Mouse (Mus musculus) heart, postnatal 0 days (tissue): ENCODE data around the gene Hsph1. TPM values are rescaled to one million over a fixed set of nuclear protein-coding genes. Genes with fewer than 3 reads are reported as not detected.

Experiments used
- ATAC-seq: fragments of 200-750 bp; cut with Nextera tagmentation; 2 replicates; pipeline ENCODE4 v1.8.0; 2017; ENCODE audit warnings: low read depth, moderate number of reproducible peaks, moderate library complexity; ENCODE audit not compliant: insufficient read depth
- DNase-seq: peaks from one replicate; pipeline ENCODE4 v3.0.0-alpha.2; 2016; ENCODE audit warnings: low spot score
- H3K27ac ChIP-seq: fragments of 300-500 bp; sonication (generic); 2 replicates; pipeline ENCODE4 v1.5.1; 2014; ENCODE audit warnings: low read depth, mild to moderate bottlenecking
- H3K27me3 ChIP-seq: fragments of 300-500 bp; sonication (generic); 2 replicates; pipeline ENCODE4 v1.6.1; 2014; ENCODE audit warnings: low read length, mixed read lengths; ENCODE audit not compliant: control insufficient read depth, insufficient read depth
- H3K36me3 ChIP-seq: fragments of 300-500 bp; sonication (generic); replicated peaks from 2 replicates; pipeline ENCODE4 v1.6.1; 2014; ENCODE audit warnings: low read length, mixed read lengths; ENCODE audit not compliant: control insufficient read depth, insufficient read depth
- H3K4me1 ChIP-seq: fragments of 300-500 bp; sonication (generic); 2 replicates; pipeline ENCODE4 v1.6.1; 2014; ENCODE audit warnings: antibody characterized with exemption; ENCODE audit not compliant: control insufficient read depth, insufficient read depth
- H3K4me2 ChIP-seq: fragments of 300-500 bp; sonication (generic); 2 replicates; pipeline ENCODE4 v1.6.1; 2014; ENCODE audit warnings: low read depth, mild to moderate bottlenecking, low read length, moderate library complexity
- H3K4me3 ChIP-seq: fragments of 300-500 bp; sonication (generic); 2 replicates; pipeline ENCODE4 v1.5.1; 2014; ENCODE audit warnings: low read depth, low read length
- H3K9ac ChIP-seq: fragments of 300-500 bp; sonication (generic); replicated peaks from 2 replicates; pipeline ENCODE4 v1.6.1; 2014; ENCODE audit warnings: low read depth, low read length, mixed read lengths
- H3K9me3 ChIP-seq: fragments of 300-500 bp; sonication (generic); replicated peaks from 2 replicates; pipeline ENCODE4 v1.6.1; 2016; ENCODE audit warnings: low read length; ENCODE audit not compliant: control insufficient read depth
- CTCF ChIP-seq: IDR thresholded peaks from 2 replicates; pipeline ENCODE4 v1.5.1; 2016; ENCODE audit warnings: antibody characterized with exemption, control low read depth, low read depth
- EP300 ChIP-seq: IDR thresholded peaks from 2 replicates; pipeline ENCODE4 v1.6.1; 2016; ENCODE audit warnings: antibody characterized with exemption, low read depth
- WGBS: fragments of 180-500 bp; shearing (Covaris S2); extraction: QIAGEN DNeasy Blood & Tissue Kit; methylation state at CpG from one replicate; pipeline ENCODE4 v1.1.7; 2014; 5-methylcytosine and 5-hydroxymethylcytosine counted together
- polyA plus RNA-seq: library from polyadenylated mRNA; unstranded; fragments of >200 nt; fragmentation: Nextera tagmentation; extraction: Ambion mirVana; gene quantifications from 2 replicates; pipeline ENCODE4 v1.2.1, GENCODE M21; 2015
- total RNA-seq: library from RNA; depleted of rRNA; stranded (reverse); fragments of >200 nt; gene quantifications from 2 replicates; pipeline ENCODE4 v1.2.3, GENCODE M21; 2014; ENCODE audit warnings: low replicate concordance

Hsph1 gene
- total and polyA plus RNA-seq, 2 experiments from 2014 or later = 4.7 to 9.7 TPM

DNA sequence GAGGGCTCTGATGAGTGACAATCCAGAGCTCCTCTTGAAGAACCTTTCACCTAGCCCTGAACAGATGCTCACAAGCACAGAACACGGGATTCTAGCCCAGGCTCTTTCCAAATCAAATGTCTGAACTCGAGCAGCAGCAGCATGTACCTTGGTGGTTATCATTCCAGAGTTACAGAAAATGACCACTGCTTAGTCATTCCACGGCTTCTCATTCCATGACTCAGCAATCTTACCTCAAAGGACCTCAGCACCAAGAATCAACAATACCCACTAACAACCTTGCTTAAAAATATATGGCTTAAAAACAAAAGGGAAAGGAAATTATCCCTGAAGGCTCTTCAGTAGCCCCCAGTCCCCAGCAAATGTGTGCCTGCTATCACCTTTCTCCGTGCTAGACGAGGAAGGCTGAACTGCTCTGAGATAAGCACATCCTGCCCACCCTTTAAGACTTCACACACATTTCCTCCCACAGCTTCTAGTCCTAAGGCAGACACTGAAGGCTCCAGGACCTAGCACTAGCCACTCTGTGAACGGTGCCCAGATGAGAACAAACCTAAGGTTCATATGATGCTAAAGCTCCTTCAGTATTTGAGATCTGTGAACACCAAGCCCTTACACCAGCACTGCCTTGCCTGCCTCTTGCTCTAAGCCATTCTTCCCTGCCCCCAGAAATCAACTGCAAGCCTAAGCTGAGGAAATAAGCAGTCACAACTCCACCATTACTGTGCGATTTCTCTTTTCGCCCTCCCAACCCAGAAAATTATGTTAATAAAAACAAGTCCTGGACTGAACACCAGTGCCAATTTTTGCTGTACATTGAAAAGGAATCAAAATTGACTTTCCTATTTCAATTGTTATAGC is 12.1 kb downstream of the Hsph1 start:
- TF ChIP-seq CTCF = no peak
- no peak for TF ChIP-seq EP300
- Histone ChIP-seq H3K4me1 (no peaks in the 10 kb centered on the region), H3K36me3 (peaks cover 64% of the 10 kb centered on the region), H3K9me3 (no peaks in the 10 kb centered on the region), H3K27me3 (no peaks in the 10 kb centered on the region), H3K9ac (no peak overlapping the region), H3K27ac (no peak overlapping the region), H3K4me3 (no peak overlapping the region), H3K4me2 (no peak overlapping the region)
- DNase-seq (peak; percentile 10), ATAC-seq (no peak)
- 53% methylated on average over 8 of the region's 8 CpGs for WGBS

DNA sequence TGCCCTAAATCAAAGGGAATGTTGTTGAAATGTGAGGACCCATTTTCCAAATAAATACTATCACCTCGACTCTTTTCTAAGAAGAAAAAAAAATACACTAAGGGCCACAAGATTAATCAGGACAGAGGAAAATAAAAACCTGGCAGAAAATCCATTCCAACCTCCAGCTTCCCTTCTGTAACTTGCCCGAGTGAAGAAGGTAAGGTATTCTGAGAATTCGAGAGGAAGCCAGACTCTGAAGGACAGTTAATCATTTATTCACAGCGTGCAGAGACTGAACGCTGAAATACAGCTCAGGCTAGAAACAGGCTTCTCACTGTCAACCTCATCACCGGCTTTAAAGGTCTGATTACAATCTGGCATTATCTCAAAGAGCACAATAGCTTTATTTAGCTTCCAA is 13.5 kb downstream of the Hsph1 start:
- no peaks in the 10 kb centered on the region for H3K9me3 ChIP-seq
- H3K36me3 ChIP-seq = peaks cover 66% of the 10 kb centered on the region
- no peaks in the 10 kb centered on the region for H3K4me1 ChIP-seq
- no peak overlapping the region for H3K27ac ChIP-seq
- no peaks in the 10 kb centered on the region for H3K27me3 ChIP-seq
- ATAC-seq = no peak
- TF ChIP-seq CTCF = no peak
- no peak overlapping the region for H3K4me3 ChIP-seq
- DNase-seq = no peak
- WGBS = 53% methylated on average over 6 of the region's 6 CpGs
- no peak overlapping the region for H3K4me2 ChIP-seq
- H3K9ac ChIP-seq = no peak overlapping the region

DNA sequence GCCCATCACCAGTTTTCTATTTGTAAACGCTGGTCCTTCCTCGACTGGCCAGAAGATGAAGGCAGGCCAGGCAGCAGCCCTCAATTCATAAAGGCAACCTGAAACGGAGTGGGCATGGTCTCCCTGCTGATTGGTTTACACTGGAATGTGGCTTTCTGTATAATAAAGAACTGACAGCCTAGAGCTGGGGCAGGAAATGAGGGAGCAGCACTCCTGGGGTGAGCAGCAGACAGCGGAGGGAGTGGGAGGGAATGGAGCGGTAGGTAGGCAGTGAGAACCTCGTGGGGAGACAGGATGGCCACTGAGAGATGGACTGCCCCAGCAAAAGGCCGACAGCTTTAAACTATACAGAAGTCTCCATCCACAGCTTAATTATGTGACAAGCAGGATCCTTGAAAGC is 14.0 kb downstream of the Hsph1 start:
- Histone ChIP-seq H3K4me1 (no peaks in the 10 kb centered on the region), H3K4me2 (no peak overlapping the region), H3K36me3 (peaks cover 66% of the 10 kb centered on the region), H3K9ac (no peak overlapping the region), H3K9me3 (no peaks in the 10 kb centered on the region), H3K27me3 (no peaks in the 10 kb centered on the region), H3K27ac (no peak overlapping the region), H3K4me3 (no peak overlapping the region)
- no peak for ATAC-seq
- no peak for TF ChIP-seq CTCF
- no peak for TF ChIP-seq EP300
- WGBS = 73% methylated on average over 7 of the region's 7 CpGs
- no peak for DNase-seq

DNA sequence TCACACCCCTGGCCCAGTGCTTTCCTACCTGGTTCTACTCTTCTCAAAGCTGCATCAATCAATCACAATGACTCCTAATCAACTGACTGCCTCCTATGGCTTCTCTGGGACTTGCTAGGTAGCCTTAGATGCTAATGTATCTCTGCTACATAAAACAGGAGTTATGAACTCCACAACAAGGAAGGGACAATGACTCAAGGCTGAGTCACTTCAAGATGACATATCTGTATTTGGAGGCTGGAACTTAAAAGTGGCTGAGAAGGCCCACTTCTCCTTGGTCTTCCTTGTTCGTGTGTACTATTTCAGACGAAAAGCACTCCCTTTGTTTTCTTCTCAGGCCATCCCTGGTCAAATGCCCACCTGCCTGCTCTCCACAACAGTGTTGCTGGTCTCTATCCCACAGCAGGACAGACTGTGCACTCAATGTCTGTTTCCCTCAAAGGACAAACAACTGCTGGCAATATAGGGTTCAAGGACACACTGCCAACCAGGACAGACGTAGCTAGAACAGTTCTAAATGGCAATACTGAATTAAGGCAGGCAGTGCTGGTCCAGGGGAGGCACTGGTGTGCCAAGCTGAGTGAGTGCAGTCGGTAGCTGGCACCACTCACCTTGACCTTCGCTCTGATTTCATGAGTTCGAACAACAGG is 18.3 kb downstream of the Hsph1 start:
- no peaks in the 10 kb centered on the region for H3K27me3 ChIP-seq
- H3K4me3 ChIP-seq = no peak overlapping the region
- H3K9ac ChIP-seq = no peak overlapping the region
- TF ChIP-seq EP300 (no peak), CTCF (no peak)
- H3K9me3 ChIP-seq = no peaks in the 10 kb centered on the region
- ATAC-seq (no peak), DNase-seq (no peak)
- peaks cover 51% of the 10 kb centered on the region for H3K36me3 ChIP-seq
- no peak overlapping the region for H3K4me2 ChIP-seq
- no peak overlapping the region for H3K27ac ChIP-seq
- no peaks in the 10 kb centered on the region for H3K4me1 ChIP-seq
- 83% methylated on average over 6 of the region's 6 CpGs for WGBS

DNA sequence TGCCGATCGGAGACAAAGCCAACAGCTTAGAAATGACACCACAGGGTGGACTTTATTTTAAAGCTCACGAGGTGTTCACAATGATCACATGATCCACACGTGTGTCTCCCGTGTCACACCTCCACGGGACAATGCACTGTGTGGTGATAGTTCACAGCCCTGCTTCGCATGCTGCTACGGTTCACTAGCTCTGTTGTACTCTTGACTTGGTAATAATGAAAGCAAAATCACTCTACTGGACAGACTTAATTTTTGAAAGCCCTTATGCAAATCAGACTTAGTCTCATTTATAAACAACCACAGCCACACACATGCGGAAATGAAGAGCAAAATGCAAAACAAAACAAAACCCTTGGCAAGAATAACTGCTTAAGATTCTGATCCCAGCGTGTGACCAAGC is 19.4 kb downstream of the Hsph1 start:
- no peak overlapping the region for H3K4me2 ChIP-seq
- H3K4me3 ChIP-seq = no peak overlapping the region
- H3K36me3 ChIP-seq = peaks cover 50% of the 10 kb centered on the region
- no peaks in the 10 kb centered on the region for H3K27me3 ChIP-seq
- no peak for DNase-seq
- TF ChIP-seq CTCF (no peak), EP300 (no peak)
- WGBS = 89% methylated on average over 10 of the region's 10 CpGs
- ATAC-seq = no peak
- no peaks in the 10 kb centered on the region for H3K4me1 ChIP-seq
- H3K9ac ChIP-seq = no peak overlapping the region
- H3K9me3 ChIP-seq = no peaks in the 10 kb centered on the region
- H3K27ac ChIP-seq = no peak overlapping the region
